Mouse (Mus musculus) myocyte (in vitro differentiated cells): ENCODE results near the gene Hdac5. TPM values are rescaled to one million over a fixed set of nuclear protein-coding genes. Genes with fewer than 3 reads are reported as not detected.
A peak's percentile ranks its signal among the peaks of the same experiment; 100 is the strongest.

Source experiments
- H3K27me3 ChIP-seq: one replicate; pipeline ENCODE4 v1.6.1; 2011; ENCODE audit not compliant: control insufficient read depth, insufficient read depth, insufficient read length
- H3K36me3 ChIP-seq: one replicate; pipeline ENCODE4 v1.6.1; 2011; ENCODE audit not compliant: control insufficient read depth, insufficient read depth
- H3K4me2 ChIP-seq: one replicate; pipeline ENCODE4 v1.6.1; 2011; ENCODE audit warnings: low read depth, control low read depth
- H3K4me3 ChIP-seq: one replicate; pipeline ENCODE4 v1.5.1; 2011; ENCODE audit warnings: mild to moderate bottlenecking, control low read depth, moderate library complexity
- H3K79me2 ChIP-seq: one replicate; pipeline ENCODE4 v1.6.1; 2011; ENCODE audit not compliant: control insufficient read depth, insufficient read depth
- H3ac ChIP-seq: one replicate; pipeline ENCODE4 v1.6.1; 2011; ENCODE audit not compliant: control insufficient read depth, insufficient read length
- CEBPB ChIP-seq: IDR thresholded peaks from 2 replicates; pipeline ENCODE4 v1.6.1; 2011; ENCODE audit warnings: mild to moderate bottlenecking, moderate library complexity; ENCODE audit not compliant: poor library complexity, insufficient read depth, severe bottlenecking
- E2F4 ChIP-seq: IDR thresholded peaks from one replicate; pipeline ENCODE4 v1.6.1; 2011; ENCODE audit warnings: mild to moderate bottlenecking, control low read depth, moderate library complexity; ENCODE audit not compliant: insufficient read depth
- MAX ChIP-seq: IDR thresholded peaks from one replicate; pipeline ENCODE4 v1.6.1; 2011; ENCODE audit warnings: low read depth, mild to moderate bottlenecking, control low read depth
- MYOD1 ChIP-seq, 3 experiments: IDR thresholded peaks; one replicate each; pipeline ENCODE4 v1.6.1; 2011; ENCODE audit warnings: control low read depth in 2 of 3, low read depth in 2 of 3, mild to moderate bottlenecking in 2 of 3, moderate library complexity in 1 of 3; ENCODE audit not compliant: insufficient read length in 2 of 3, control insufficient read depth in 1 of 3
- MYOG ChIP-seq, 3 experiments: IDR thresholded peaks; one replicate each; pipeline ENCODE4 v1.6.1; 2011; ENCODE audit warnings: control low read depth in 2 of 3, low read depth in 2 of 3, mild to moderate bottlenecking in 2 of 3; ENCODE audit not compliant: insufficient read length in 2 of 3, control insufficient read depth in 1 of 3, insufficient read depth in 1 of 3
- POLR2A ChIP-seq: IDR thresholded peaks from one replicate; pipeline ENCODE4 v1.6.1; 2011; ENCODE audit warnings: low read depth, mild to moderate bottlenecking, control low read depth, moderate library complexity; ENCODE audit not compliant: insufficient read length
- POLR2AphosphoS2 ChIP-seq: IDR thresholded peaks from one replicate; pipeline ENCODE4 v1.6.1; 2011; ENCODE audit warnings: low read depth, control low read depth; ENCODE audit not compliant: insufficient read length
- REST ChIP-seq: IDR thresholded peaks from one replicate; pipeline ENCODE4 v1.6.1; 2011; ENCODE audit warnings: mild to moderate bottlenecking, control low read depth, moderate library complexity; ENCODE audit not compliant: insufficient read depth, insufficient read length
- SRF ChIP-seq: IDR thresholded peaks from one replicate; pipeline ENCODE4 v1.6.1; 2011; ENCODE audit warnings: low read depth; ENCODE audit not compliant: control insufficient read depth, insufficient read length
- TCF12 ChIP-seq: IDR thresholded peaks from one replicate; pipeline ENCODE4 v1.6.1; 2011; ENCODE audit warnings: mild to moderate bottlenecking, control low read depth; ENCODE audit not compliant: poor library complexity, insufficient read depth, severe bottlenecking
- TCF3 ChIP-seq: IDR thresholded peaks from one replicate; pipeline ENCODE4 v1.6.1; 2011; ENCODE audit warnings: low read depth, control low read depth; ENCODE audit not compliant: insufficient read length
- USF1 ChIP-seq: IDR thresholded peaks from one replicate; pipeline ENCODE4 v1.6.1; 2011; ENCODE audit warnings: low read depth, mild to moderate bottlenecking, control low read depth, moderate library complexity
- polyA plus RNA-seq: library from polyadenylated mRNA; unstranded; fragments of >200 nt; fragmentation: generic; extraction: Trizol; gene quantifications from one replicate; pipeline ENCODE4 v1.2.1, GENCODE M21; 2012; ENCODE audit warnings: missing spikeins

Gene Hdac5
- polyA plus RNA-seq, 1 experiment: 77.3 TPM

GRCm38 (mm10) chr11:102219247-102219993 is 10.5 kb downstream of the Hdac5 start:
- H3ac ChIP-seq: peak overlapping the region; percentile 10
- H3K4me3 ChIP-seq: peak overlapping the region; percentile 29
- peak overlapping the region; percentile 64 for H3K4me2 ChIP-seq
- no peaks in the 10 kb centered on the region for H3K36me3 ChIP-seq
- TF ChIP-seq POLR2A (no peak), MYOG (IDR thresholded peaks at IDR 0.05; ENCODE audit: control insufficient read depth in 1 of 3, insufficient read depth in 1 of 3, insufficient read length in 2 of 3, low read depth in 2 of 3) (peak in 2 of 3 experiments; percentile 11 to 45), REST (no peak), MYOD1 (IDR thresholded peaks at IDR 0.05; ENCODE audit: control insufficient read depth in 1 of 3, insufficient read length in 2 of 3, low read depth in 2 of 3) (peak in 1 of 3 experiments; percentile 36)
- peaks cover 32% of the 10 kb centered on the region for H3K79me2 ChIP-seq
- H3K27me3 ChIP-seq: no peaks in the 10 kb centered on the region

DNA sequence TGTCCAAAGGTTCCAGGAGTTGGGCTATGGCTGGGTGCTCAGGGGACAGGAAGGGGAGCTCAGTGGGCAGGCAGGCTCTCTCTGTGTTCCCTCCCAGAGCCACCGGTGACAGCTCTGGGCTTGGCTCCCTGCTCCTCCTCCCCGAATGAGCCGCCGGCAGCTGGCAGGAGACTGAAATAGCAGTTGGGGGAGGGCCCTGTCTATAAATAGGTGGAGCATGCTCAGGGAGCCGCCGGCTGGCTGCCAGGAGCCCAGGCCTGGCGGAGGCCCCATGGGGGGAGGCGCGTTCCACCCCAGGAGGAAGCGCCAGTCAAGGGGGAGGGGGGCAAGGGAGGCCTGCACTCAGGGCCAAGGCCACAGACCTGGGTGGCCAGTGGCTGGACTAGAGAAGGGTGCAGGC is 11.2 kb downstream of the Hdac5 start:
- H3K4me3 ChIP-seq: peak overlapping the region; percentile 29
- peaks cover 38% of the 10 kb centered on the region for H3K79me2 ChIP-seq
- no peaks in the 10 kb centered on the region for H3K27me3 ChIP-seq
- H3K4me2 ChIP-seq: peak overlapping the region; percentile 97
- TF ChIP-seq REST: no peak
- TF ChIP-seq E2F4: no peak
- TF ChIP-seq POLR2AphosphoS2: peak; percentile 76
- peak; percentile 58 to 88 (median 70) for TF ChIP-seq MYOG (IDR thresholded peaks at IDR 0.05; ENCODE audit: control insufficient read depth in 1 of 3, insufficient read depth in 1 of 3, insufficient read length in 2 of 3, low read depth in 2 of 3)
- no peak for TF ChIP-seq USF1
- peak; percentile 58 for TF ChIP-seq TCF12
- TF ChIP-seq TCF3: peak; percentile 12
- no peak for TF ChIP-seq CEBPB
- TF ChIP-seq POLR2A: peak; percentile 92
- TF ChIP-seq SRF: no peak
- TF ChIP-seq MYOD1 (IDR thresholded peaks at IDR 0.05; ENCODE audit: control insufficient read depth in 1 of 3, insufficient read length in 2 of 3, low read depth in 2 of 3): peak in 2 of 3 experiments; percentile 71 to 84
- H3ac ChIP-seq: peak overlapping the region; percentile 10
- H3K36me3 ChIP-seq: no peaks in the 10 kb centered on the region

GRCm38 (mm10) chr11:102217876-102218430 is 12.0 kb downstream of the Hdac5 start:
- H3ac ChIP-seq: peak overlapping the region; percentile 10
- H3K79me2 ChIP-seq: peaks cover 46% of the 10 kb centered on the region
- H3K27me3 ChIP-seq: no peaks in the 10 kb centered on the region
- no peaks in the 10 kb centered on the region for H3K36me3 ChIP-seq
- peak overlapping the region; percentile 97 for H3K4me2 ChIP-seq
- H3K4me3 ChIP-seq: peak overlapping the region; percentile 29
- TF ChIP-seq MYOG (IDR thresholded peaks at IDR 0.05; ENCODE audit: control insufficient read depth in 1 of 3, insufficient read depth in 1 of 3, insufficient read length in 2 of 3, low read depth in 2 of 3) (peak in 2 of 3 experiments; percentile 8 to 17), POLR2AphosphoS2 (no peak)

DNA sequence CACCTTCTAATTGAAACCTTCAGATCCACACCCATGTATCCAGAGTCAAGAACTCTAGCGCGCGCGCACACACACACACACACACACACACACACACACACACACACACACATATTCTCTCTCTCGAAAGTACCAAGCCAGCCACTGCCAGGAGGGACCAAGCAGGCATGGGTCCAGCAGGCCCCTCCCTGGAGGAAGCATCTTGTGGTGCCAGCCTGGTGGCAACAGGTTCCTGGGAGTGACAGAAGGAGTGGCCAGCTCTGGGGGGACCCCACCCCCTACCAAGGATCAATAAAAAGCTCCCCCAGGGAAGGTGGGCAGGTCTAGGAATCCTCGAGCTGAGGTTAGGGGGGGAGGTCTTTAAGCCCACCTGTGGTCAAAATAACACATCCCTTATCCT is 12.6 kb downstream of the Hdac5 start:
- no peaks in the 10 kb centered on the region for H3K27me3 ChIP-seq
- peak overlapping the region; percentile 97 for H3K4me2 ChIP-seq
- H3ac ChIP-seq: peak overlapping the region; percentile 10
- peak in 1 of 3 experiments; percentile 29 for TF ChIP-seq MYOG (IDR thresholded peaks at IDR 0.05; ENCODE audit: control insufficient read depth in 1 of 3, insufficient read depth in 1 of 3, insufficient read length in 2 of 3, low read depth in 2 of 3)
- TF ChIP-seq REST: no peak
- no peaks in the 10 kb centered on the region for H3K36me3 ChIP-seq
- H3K79me2 ChIP-seq: peaks cover 52% of the 10 kb centered on the region
- H3K4me3 ChIP-seq: peak overlapping the region; percentile 29

DNA sequence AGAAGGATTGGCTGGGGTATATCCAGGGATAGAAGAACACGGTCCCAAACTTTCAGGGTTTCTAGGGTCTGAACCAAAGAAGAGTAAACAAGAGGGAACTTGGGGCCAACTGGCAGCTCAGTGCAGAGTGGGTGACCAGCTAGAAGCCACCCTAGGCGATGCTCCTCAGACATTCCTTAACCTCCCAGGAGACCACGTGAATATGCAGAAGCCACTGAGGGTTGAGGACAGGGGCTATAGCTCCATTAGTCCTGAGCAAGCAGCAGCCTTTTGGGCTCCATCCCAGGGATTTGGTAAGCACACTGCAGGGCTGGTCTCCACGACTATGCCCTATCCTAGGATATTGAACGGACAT is 13.1 kb downstream of the Hdac5 start:
- peak overlapping the region; percentile 29 for H3K4me3 ChIP-seq
- H3K27me3 ChIP-seq: no peaks in the 10 kb centered on the region
- H3K4me2 ChIP-seq: peak overlapping the region; percentile 97
- peaks cover 57% of the 10 kb centered on the region for H3K79me2 ChIP-seq
- no peak for TF ChIP-seq SRF
- no peak for TF ChIP-seq MYOD1 (IDR thresholded peaks at IDR 0.05; ENCODE audit: control insufficient read depth in 1 of 3, insufficient read length in 2 of 3, low read depth in 2 of 3)
- no peak for TF ChIP-seq POLR2AphosphoS2
- no peak for TF ChIP-seq MAX
- TF ChIP-seq MYOG (IDR thresholded peaks at IDR 0.05; ENCODE audit: control insufficient read depth in 1 of 3, insufficient read depth in 1 of 3, insufficient read length in 2 of 3, low read depth in 2 of 3): no peak
- TF ChIP-seq POLR2A: no peak
- no peak for TF ChIP-seq CEBPB
- no peak for TF ChIP-seq USF1
- TF ChIP-seq TCF12: no peak
- no peak for TF ChIP-seq E2F4
- TF ChIP-seq TCF3: no peak
- no peak for TF ChIP-seq REST
- no peak overlapping the region for H3ac ChIP-seq
- no peaks in the 10 kb centered on the region for H3K36me3 ChIP-seq
